8 mouse cellular contexts compared by ENCODE assay signal in the genomic region with DNA sequence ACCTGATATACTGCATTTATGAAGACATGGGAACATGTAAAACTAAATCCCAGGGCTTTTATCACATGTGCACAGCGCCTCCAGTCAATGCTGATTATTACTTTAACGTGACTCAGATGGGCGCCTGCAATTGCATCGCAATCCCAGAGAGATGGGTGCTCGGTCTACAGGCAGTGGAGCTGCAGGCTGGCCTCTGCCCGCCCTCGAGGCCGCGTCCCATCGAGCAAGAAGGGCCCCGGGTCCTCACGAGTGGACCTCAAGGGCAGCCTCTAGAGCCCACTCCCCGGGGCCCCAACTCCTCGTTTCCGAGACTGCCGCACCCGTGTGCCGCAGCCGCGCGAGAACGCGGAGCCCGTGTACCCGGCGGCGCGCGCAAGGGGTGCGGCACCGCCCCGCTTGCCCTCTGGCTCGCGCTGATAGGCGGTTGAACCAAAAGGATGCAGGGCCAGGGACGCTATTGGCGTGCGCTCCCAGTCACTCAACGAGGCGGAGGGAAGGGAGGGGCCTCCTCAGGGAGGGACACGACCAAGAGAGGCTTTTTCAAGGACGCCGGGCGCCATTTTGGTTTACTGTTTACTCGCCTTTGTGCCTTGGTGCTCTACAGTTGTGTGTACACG. TPM values are rescaled to one million over a fixed set of nuclear protein-coding genes. Genes with fewer than 3 reads are reported as not detected.
A peak's percentile ranks its signal among the peaks of the same experiment; 100 is the strongest.
DNase-seq lines count a peak whose midpoint lies in the region; ATAC-seq and TF ChIP-seq lines count a peak whose summit lies in the region.

No protein-coding gene starts in this region.

- whole genome bisulfite sequencing in embryonic facial prominence, embryonic 14.5 days, result under 1% methylated on average over 44 of the region's 46 CpGs
- WGBS in heart, adult 2 months, result under 1% methylated on average over 46 of the region's 46 CpGs
- WGBS in limb, embryonic 13.5 days, result under 1% methylated on average over 46 of the region's 46 CpGs
- WGBS in midbrain, embryonic 16.5 days, result under 1% methylated on average over 46 of the region's 46 CpGs

- H3K79me2 ChIP-seq in heart, adult 2 months (replicated peaks; ENCODE audit: control insufficient read depth, insufficient read depth, low read length), result no peaks in the 10 kb centered on the region

- TF ChIP-seq CTCF in heart, adult 2 months (IDR thresholded peaks at IDR 0.05), result no peak

- peak overlapping the region; percentile 62 for H3K4me3 ChIP-seq in embryonic facial prominence, embryonic 14.5 days (ENCODE audit: low read depth, low read length)
- H3K4me3 ChIP-seq in heart, adult 2 months, result peak overlapping the region; percentile 75
- peak overlapping the region; percentile 65 for H3K4me3 ChIP-seq in limb, embryonic 13.5 days
- H3K4me3 ChIP-seq in midbrain, embryonic 16.5 days (ENCODE audit: low read depth, low read length), result peak overlapping the region; percentile 57

- no peaks in the 10 kb centered on the region for H3K36me3 ChIP-seq in embryonic facial prominence, embryonic 14.5 days (ENCODE audit: control insufficient read depth, insufficient read depth, low read length)
- no peaks in the 10 kb centered on the region; the same call in 1 of the 2 replicates for H3K36me3 ChIP-seq in heart, adult 2 months (ENCODE audit: control insufficient read depth, insufficient read depth, low read length)
- peaks cover 13% of the 10 kb centered on the region for H3K36me3 ChIP-seq in limb, embryonic 13.5 days
- H3K36me3 ChIP-seq in midbrain, embryonic 16.5 days (ENCODE audit: control insufficient read depth, insufficient read depth, low read length), result no peaks in the 10 kb centered on the region

- DNase-seq in 3T3-L1 (ENCODE audit: low read depth, low spot score), result peak; percentile 94
- DNase-seq in adrenal gland, postnatal 4 days (ENCODE audit: low spot score in 2 of 2), result peak; percentile 87 to 89
- peak; percentile 99 for DNase-seq in embryonic facial prominence, embryonic 14.5 days (ENCODE audit: low spot score)
- DNase-seq in heart, adult 2 months, result peak; percentile 94 to 98
- peak; percentile 96 to 97 for DNase-seq in kidney, adult 8-10 months
- DNase-seq in spleen, postnatal 10 days (ENCODE audit: low spot score in 2 of 2), result peak; percentile 90 to 96

- H3K9ac ChIP-seq in embryonic facial prominence, embryonic 14.5 days (ENCODE audit: low read depth, low read length), result peak overlapping the region; percentile 87
- peak overlapping the region; percentile 88 for H3K9ac ChIP-seq in heart, adult 2 months (ENCODE audit: low read depth, low read length)
- peak overlapping the region; percentile 83 for H3K9ac ChIP-seq in limb, embryonic 13.5 days
- peak overlapping the region; percentile 80 for H3K9ac ChIP-seq in midbrain, embryonic 16.5 days (ENCODE audit: low read depth, low read length)

- no peak for TF ChIP-seq EP300 in heart, adult 2 months (IDR thresholded peaks at IDR 0.05; ENCODE audit: insufficient read depth, low read depth, low read length)

- peak overlapping the region; percentile 94 for H3K27ac ChIP-seq in embryonic facial prominence, embryonic 14.5 days (replicated peaks; ENCODE audit: low read depth, low read length)
- peak overlapping the region; percentile 97 for H3K27ac ChIP-seq in heart, adult 2 months
- peak overlapping the region; percentile 94 for H3K27ac ChIP-seq in limb, embryonic 13.5 days
- H3K27ac ChIP-seq in midbrain, embryonic 16.5 days (ENCODE audit: low read length), result peak overlapping the region; percentile 96

- H3K4me1 ChIP-seq in embryonic facial prominence, embryonic 14.5 days (ENCODE audit: control insufficient read depth, insufficient read depth, low read length), result peaks cover 17% of the 10 kb centered on the region
- H3K4me1 ChIP-seq in heart, adult 2 months (ENCODE audit: control insufficient read depth, insufficient read depth, low read length), result peaks cover 4% of the 10 kb centered on the region
- H3K4me1 ChIP-seq in limb, embryonic 13.5 days, result peaks cover 17% of the 10 kb centered on the region
- peaks cover 23% of the 10 kb centered on the region for H3K4me1 ChIP-seq in midbrain, embryonic 16.5 days (ENCODE audit: control insufficient read depth, insufficient read depth, low read length)

- H3K9me3 ChIP-seq in embryonic facial prominence, embryonic 14.5 days (ENCODE audit: control insufficient read depth, low read length), result no peaks in the 10 kb centered on the region
- H3K9me3 ChIP-seq in limb, embryonic 13.5 days, result no peaks in the 10 kb centered on the region
- H3K9me3 ChIP-seq in midbrain, embryonic 16.5 days (replicated peaks; ENCODE audit: control insufficient read depth, low read length, poor library complexity, severe bottlenecking), result no peaks in the 10 kb centered on the region

- no peaks in the 10 kb centered on the region for H3K27me3 ChIP-seq in embryonic facial prominence, embryonic 14.5 days (replicated peaks; ENCODE audit: control insufficient read depth, insufficient read depth, low read length)
- no peaks in the 10 kb centered on the region for H3K27me3 ChIP-seq in heart, adult 2 months (ENCODE audit: control insufficient read depth, insufficient read depth, low read length)
- H3K27me3 ChIP-seq in limb, embryonic 13.5 days, result no peaks in the 10 kb centered on the region
- H3K27me3 ChIP-seq in midbrain, embryonic 16.5 days (ENCODE audit: control insufficient read depth, insufficient read depth, low read depth, low read length), result no peaks in the 10 kb centered on the region

- peak; percentile 77 for TF ChIP-seq POLR2A in heart, adult 2 months (IDR thresholded peaks at IDR 0.05; ENCODE audit: insufficient read depth, low read depth, low read length)

- ATAC-seq in embryonic facial prominence, embryonic 14.5 days (ENCODE audit: low read depth), result peak; percentile 99
- ATAC-seq in limb, embryonic 13.5 days (ENCODE audit: low FRiP score, low read depth), result peak; percentile 99
- ATAC-seq in midbrain, embryonic 16.5 days, result peak; percentile 99

- intact Hi-C loops in heart, adult 2 months (cut with DNase I), result loop anchor here (2.0 kb wide), 1 partner anchor 48 kb away; a partner anchor contains a TSS

- peak overlapping the region; percentile 54 for H3K4me2 ChIP-seq in embryonic facial prominence, embryonic 14.5 days (ENCODE audit: low read depth, low read length)
- H3K4me2 ChIP-seq in limb, embryonic 13.5 days (replicated peaks), result peak overlapping the region; percentile 57
- H3K4me2 ChIP-seq in midbrain, embryonic 16.5 days (ENCODE audit: low read length), result peak overlapping the region; percentile 54

RNA-seq across cellular contexts. Expression of a gene that starts 2.6 kb away (rescaled TPM):
- total RNA-seq in adrenal gland, postnatal 4 days (2021), result 1 to 10 TPM; 6.4 to 7.8 TPM
- polyA plus RNA-seq in embryonic facial prominence, embryonic 14.5 days (2014; fragmentation: Nextera tagmentation; extraction: Ambion mirVana), result 4.8 and 5.8 TPM in 2 replicates
- total RNA-seq in heart, adult 2 months (2021), result 1 to 10 TPM; 5.9 to 6.4 TPM
- 2.4 and 4.4 TPM in 2 replicates for polyA plus RNA-seq in heart, adult 2 months (2012; rRNA removed)
- 7.6 and 8.0 TPM in 2 replicates for polyA plus RNA-seq in limb, embryonic 13.5 days (2015; fragmentation: Nextera tagmentation; extraction: Ambion mirVana)
- 5.2 and 5.6 TPM in 2 replicates for polyA plus RNA-seq in midbrain, embryonic 16.5 days (2015; fragmentation: Nextera tagmentation; extraction: Ambion mirVana)

RNA-seq across cellular contexts. Expression of a gene that starts 14.7 kb away (rescaled TPM):
- 100 to 1,000 TPM; 219 to 220 TPM for total RNA-seq in adrenal gland, postnatal 4 days (2021)
- polyA plus RNA-seq in embryonic facial prominence, embryonic 14.5 days (2014; fragmentation: Nextera tagmentation; extraction: Ambion mirVana), result 332 and 335 TPM in 2 replicates
- 100 to 1,000 TPM; 164 to 187 TPM for total RNA-seq in heart, adult 2 months (2021)
- polyA plus RNA-seq in heart, adult 2 months (2012; rRNA removed), result 180 and 209 TPM in 2 replicates
- polyA plus RNA-seq in limb, embryonic 13.5 days (2015; fragmentation: Nextera tagmentation; extraction: Ambion mirVana), result 394 and 410 TPM in 2 replicates
- 412 and 432 TPM in 2 replicates for polyA plus RNA-seq in midbrain, embryonic 16.5 days (2015; fragmentation: Nextera tagmentation; extraction: Ambion mirVana)

RNA-seq across cellular contexts. Expression of a gene that starts 18.1 kb away (rescaled TPM):
- total RNA-seq in adrenal gland, postnatal 4 days (2021), result not detected
- polyA plus RNA-seq in embryonic facial prominence, embryonic 14.5 days (2014; fragmentation: Nextera tagmentation; extraction: Ambion mirVana), result 0.16 TPM in 1 of 2 replicates, not detected in the other
- total RNA-seq in heart, adult 2 months (2021), result not detected
- polyA plus RNA-seq in heart, adult 2 months (2012; rRNA removed), result not detected in 2 replicates
- polyA plus RNA-seq in limb, embryonic 13.5 days (2015; fragmentation: Nextera tagmentation; extraction: Ambion mirVana), result 0.11 TPM in 1 of 2 replicates, not detected in the other
- 0.06 TPM in 1 of 2 replicates, not detected in the other for polyA plus RNA-seq in midbrain, embryonic 16.5 days (2015; fragmentation: Nextera tagmentation; extraction: Ambion mirVana)

RNA-seq across cellular contexts. Expression of a gene that starts 25.8 kb away (rescaled TPM):
- 10 to 100 TPM; 27.3 to 27.5 TPM for total RNA-seq in adrenal gland, postnatal 4 days (2021)
- polyA plus RNA-seq in embryonic facial prominence, embryonic 14.5 days (2014; fragmentation: Nextera tagmentation; extraction: Ambion mirVana), result 10.7 and 11.7 TPM in 2 replicates
- 1 to 10 TPM; 4.6 to 4.8 TPM for total RNA-seq in heart, adult 2 months (2021)
- 7.8 and 13.4 TPM in 2 replicates for polyA plus RNA-seq in heart, adult 2 months (2012; rRNA removed)
- 48.8 and 54.4 TPM in 2 replicates for polyA plus RNA-seq in limb, embryonic 13.5 days (2015; fragmentation: Nextera tagmentation; extraction: Ambion mirVana)
- polyA plus RNA-seq in midbrain, embryonic 16.5 days (2015; fragmentation: Nextera tagmentation; extraction: Ambion mirVana), result 4.6 and 5.5 TPM in 2 replicates

RNA-seq across cellular contexts. Expression of a gene that starts 37.6 kb away (rescaled TPM):
- not detected for total RNA-seq in adrenal gland, postnatal 4 days (2021)
- polyA plus RNA-seq in embryonic facial prominence, embryonic 14.5 days (2014; fragmentation: Nextera tagmentation; extraction: Ambion mirVana), result not detected in 2 replicates
- not detected for total RNA-seq in heart, adult 2 months (2021)
- not detected in 2 replicates for polyA plus RNA-seq in heart, adult 2 months (2012; rRNA removed)
- polyA plus RNA-seq in limb, embryonic 13.5 days (2015; fragmentation: Nextera tagmentation; extraction: Ambion mirVana), result not detected in 2 replicates
- polyA plus RNA-seq in midbrain, embryonic 16.5 days (2015; fragmentation: Nextera tagmentation; extraction: Ambion mirVana), result not detected in 2 replicates

Comparison
In these comparisons a context has a peak if more than half of its experiments do, and no peak if none do; other contexts are left out.
1. Peak in every context shown above with its lines: DNase-seq, ATAC-seq, H3K4me3 ChIP-seq and H3K27ac ChIP-seq.